Mouse (Mus musculus): ENCODE measurements at regions not wholly inside any gene's neighbourhood (a gene's known extent, or its start where the extent isn't known, plus 50 kb on each side); places are given as distances from the start of the nearest gene placed in this dataset.

GRCm38 (mm10) chr13:41694749-41695419, 89.2 kb downstream of the Tmem170b start:
- DNase-seq (ENCODE audit: low spot score in 2 of 2) = no peak

GRCm38 (mm10) chr13:41696767-41697445, 91.2 kb downstream of the Tmem170b start:
- no peak for DNase-seq (ENCODE audit: low spot score in 2 of 2)

GRCm38 (mm10) chr13:41701345-41701744, 95.6 kb downstream of the Tmem170b start:
- no peak for DNase-seq (ENCODE audit: low spot score in 2 of 2)

- DNase-seq (ENCODE audit: low spot score in 2 of 2) = no peak
Observed at GRCm38 (mm10) chr13:41701829-41702231, 96.1 kb downstream of the Tmem170b start.

- DNase-seq (ENCODE audit: low spot score in 2 of 2) = no peak
Observed at GRCm38 (mm10) chr13:41703196-41703595, 97.5 kb downstream of the Tmem170b start.

GRCm38 (mm10) chr13:41703618-41704017, 97.9 kb downstream of the Tmem170b start:
- no peak for DNase-seq (ENCODE audit: low spot score in 2 of 2)

- no peak for DNase-seq (ENCODE audit: low spot score in 2 of 2)
Observed at GRCm38 (mm10) chr13:41704806-41705205, 99.1 kb downstream of the Tmem170b start.

GRCm38 (mm10) chr13:41705636-41706035, 99.9 kb downstream of the Tmem170b start:
- no peak for DNase-seq (ENCODE audit: low spot score in 2 of 2)

GRCm38 (mm10) chr13:41707811-41708210, 102.1 kb downstream of the Tmem170b start:
- DNase-seq (ENCODE audit: low spot score in 2 of 2) = no peak

GRCm38 (mm10) chr13:41709071-41709470, 103.4 kb downstream of the Tmem170b start:
- DNase-seq (ENCODE audit: low spot score in 2 of 2) = no peak

GRCm38 (mm10) chr13:41709475-41710227, 103.9 kb downstream of the Tmem170b start:
- DNase-seq (ENCODE audit: low spot score in 2 of 2) = peak; percentile 35 to 78

- no peak for DNase-seq (ENCODE audit: low spot score in 2 of 2)
Observed at GRCm38 (mm10) chr13:41712616-41713015, 106.9 kb downstream of the Tmem170b start.

Data from thymus, postnatal 10 days (tissue).